Mouse (Mus musculus) retina, embryonic 14.5 days (tissue): ENCODE data around the gene 1700023F06Rik.

ENCODE experiments used
- DNase-seq: peaks from one replicate; pipeline ENCODE4 v3.0.0-alpha.2; 2015; ENCODE audit warnings: low spot score

The 1700023F06Rik gene

DNA sequence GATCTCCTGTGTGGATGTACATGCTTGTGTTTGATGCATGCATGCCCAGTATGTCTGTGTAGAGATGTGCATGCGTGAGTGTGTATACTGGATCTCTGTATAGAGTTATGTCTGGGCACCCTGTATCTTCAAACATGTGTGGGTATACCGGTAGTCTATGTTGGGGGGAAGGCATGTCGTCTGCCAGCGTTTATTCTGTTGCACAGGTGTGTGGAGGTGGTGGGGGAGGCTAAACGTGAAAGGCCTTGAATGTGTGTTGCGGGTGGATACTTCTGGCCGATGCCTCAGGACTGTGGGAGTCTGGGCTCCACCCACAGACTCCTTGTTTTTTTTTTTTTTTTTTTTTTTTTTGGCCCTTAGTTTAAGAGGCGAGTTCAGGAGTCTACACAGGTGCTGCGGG, 27.0 kb downstream of the 1700023F06Rik start:
- DNase-seq, result no peak

DNA sequence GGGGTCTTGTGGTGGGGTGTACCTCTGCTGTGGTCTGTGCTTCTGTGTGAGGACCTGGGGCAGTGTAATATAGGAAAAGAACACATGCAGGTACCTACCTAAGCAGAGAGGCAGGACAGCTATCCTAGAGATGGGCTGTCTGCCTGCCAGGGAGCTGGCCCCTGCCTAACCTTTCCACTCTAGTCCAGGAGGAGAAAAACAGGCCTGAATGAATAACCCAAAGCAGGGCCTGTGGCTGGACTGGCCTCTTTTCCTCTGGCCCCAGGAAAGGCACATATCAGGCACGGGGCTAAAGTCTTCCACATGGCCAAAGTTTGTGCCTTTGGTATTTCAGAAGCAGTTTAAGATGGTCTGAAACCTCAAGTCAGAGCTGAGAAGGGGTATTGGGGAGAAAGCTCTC, 27.9 kb downstream of the 1700023F06Rik start:
- DNase-seq, result no peak

DNA sequence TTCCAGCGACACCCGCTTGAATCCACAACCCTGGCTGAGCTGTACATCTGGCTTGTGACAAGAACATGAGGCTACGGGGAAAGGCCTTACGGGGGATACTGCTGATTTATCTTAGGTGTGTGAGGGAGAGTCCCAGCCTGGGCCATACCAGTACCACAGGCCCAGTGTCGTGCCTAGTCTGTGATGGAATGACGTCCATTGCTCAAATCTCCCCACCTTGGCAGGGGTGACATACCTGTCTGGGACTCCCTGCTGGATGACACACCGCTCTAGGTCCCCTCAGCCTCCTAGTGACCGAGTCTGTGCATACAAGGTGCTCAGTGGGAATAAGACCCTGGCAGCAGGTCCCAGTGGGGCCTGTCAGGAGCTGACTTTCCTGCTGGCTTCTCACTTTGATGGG, 29.6 kb downstream of the 1700023F06Rik start:
- DNase-seq, result no peak

DNA sequence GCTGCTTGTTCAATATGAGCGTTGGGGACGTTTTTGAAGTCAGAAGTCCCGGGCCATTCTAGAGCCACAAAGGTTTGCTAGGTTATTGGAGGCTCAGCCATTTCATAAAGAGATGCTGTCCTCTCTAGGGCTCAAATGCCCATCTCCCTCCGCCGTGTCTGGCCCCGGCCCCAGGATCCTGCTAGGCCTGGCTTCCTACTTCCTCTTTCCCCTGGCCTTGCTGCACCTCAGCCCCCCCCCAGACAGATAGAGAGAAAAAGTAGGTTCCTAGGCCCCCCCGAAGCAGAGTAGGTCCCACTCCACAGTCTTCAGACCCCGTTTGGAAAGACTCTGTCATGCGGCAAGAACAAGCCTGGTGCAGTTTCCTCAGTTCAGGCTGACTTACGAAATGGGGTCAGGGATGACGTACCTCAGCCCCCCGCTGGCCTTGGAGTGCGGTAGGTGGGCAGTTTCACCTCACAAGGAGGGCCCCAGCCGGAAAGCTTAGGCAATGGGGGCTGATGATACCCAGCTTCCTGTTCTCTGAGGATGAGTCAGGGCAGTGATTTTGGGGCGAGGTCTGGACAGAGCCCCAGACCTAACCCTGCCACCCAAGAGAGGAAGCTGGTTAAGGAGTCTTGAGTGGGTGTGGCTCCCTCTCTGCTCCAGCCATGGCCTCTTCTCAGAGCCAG, 30.4 kb downstream of the 1700023F06Rik start:
- no peak for DNase-seq

DNA sequence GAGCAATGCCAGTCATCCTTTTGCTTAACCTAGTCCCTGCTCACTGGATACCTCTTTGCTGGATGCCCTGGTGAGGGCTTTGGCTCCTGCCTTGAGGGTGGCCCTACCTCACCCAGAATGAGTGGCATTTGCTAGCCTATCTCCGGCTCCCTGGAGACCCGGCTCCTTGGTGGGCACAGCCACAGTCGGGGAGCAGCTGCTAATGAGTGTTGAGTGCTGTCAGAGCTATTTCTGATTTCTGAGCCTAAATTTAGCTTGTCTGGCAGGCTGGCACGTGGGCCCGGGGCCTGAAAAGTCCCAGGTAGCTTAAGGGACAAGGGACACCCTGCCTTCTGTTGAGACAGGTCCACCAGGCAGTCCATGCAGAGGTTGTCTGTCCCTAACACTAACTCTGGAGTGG, 31.1 kb downstream of the 1700023F06Rik start:
- no peak for DNase-seq

DNA sequence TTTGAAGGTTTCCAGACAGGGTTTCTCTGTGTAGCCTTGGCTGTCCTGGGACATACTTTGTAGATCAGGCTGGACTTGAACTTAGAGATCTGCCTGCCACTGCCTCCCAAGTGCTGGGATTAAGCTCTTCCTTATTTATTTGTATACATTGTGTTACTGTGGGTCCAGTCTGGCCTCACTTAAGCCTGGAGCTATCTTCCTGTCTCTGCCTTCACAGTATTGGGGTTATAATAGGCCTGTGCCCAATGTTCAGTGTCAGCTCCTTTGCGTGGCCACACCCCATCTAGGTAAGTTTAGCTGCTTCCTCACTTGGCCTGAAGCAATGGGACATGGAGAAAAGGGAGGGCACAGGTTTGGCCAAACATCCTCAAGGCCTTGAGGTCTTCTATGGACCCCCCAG, 31.8 kb downstream of the 1700023F06Rik start:
- DNase-seq, result no peak

DNA sequence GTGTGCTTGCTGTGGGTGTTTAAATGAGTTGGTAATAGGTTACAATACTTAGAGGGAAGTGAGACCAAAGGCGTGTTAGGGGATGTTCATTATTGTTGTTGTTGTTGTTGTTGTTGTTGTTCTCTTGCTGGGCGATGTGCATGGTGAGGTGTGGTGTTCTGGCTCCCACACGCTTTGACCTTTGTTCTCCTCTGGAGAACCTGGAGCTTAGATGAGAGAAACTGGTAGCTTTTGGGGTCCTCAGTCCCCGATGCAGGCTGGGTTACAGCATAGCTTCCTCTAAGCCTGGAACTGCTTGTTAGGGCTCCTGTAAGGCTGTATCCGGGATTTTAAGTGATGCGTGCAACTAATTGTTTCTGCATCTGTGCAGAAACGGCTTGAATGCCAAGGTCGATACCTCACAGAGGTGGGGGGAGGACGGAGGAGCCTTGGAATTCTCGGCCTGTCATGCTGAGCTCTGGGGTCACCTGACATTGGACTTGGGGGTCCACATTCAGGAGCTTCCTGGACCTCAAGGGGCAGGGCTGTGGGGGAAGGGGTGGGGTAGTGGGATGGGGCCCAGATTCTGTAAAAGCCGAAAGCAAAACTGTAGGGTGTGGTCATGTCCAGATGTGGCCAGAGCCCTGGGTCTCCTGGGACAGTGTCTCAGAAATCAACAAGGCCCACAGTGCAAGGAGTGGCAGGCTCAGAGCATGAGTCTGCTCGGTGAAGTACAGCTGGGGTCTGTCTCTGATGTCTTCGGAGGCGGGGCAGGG, 32.5 kb downstream of the 1700023F06Rik start:
- no peak for DNase-seq

DNA sequence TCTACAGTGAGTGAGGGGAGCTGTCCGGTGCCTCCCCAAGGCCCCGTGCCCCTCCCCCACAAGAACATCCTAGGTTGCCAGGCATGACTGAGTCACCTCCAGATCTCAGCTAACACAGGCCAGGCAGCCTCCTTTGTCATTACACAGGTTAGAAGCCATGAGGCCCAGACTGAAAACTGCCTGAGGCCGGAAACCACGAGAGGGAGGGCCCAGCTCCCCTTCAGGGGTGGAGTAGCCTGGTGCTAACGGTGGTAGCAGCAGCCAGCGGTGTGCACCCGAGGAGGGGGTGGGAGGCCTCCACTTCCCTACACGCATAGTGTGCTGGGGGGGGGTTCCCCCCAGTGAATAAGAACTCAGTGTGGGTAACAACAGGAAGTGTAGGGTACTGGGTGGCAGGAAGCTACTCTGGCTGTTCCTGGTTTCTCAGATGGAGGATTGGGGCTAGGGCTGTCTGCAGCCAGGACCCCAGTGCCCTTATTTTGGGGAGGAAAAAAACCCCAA, 33.4 kb downstream of the 1700023F06Rik start:
- DNase-seq, result no peak

DNA sequence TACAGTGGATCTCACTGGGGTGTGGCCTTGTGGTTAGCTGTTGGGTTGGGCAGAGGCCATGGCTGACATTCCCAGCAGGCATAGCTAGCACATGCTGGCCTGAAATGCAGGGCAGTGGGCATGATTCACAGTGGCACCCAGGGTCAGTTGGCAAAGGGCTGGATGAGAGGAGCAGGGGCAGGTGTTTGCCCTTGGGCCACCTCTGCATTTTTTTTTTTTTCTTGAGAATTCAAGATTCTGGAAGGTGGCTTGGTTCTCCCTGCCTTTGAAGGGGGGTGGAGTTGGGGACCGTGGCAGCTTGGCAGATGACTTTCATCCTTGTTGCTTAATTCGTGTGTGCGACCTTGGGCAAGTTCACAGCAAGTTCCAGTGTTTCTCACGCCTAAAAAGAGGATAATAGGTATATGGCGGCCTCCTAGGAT, 33.9 kb downstream of the 1700023F06Rik start:
- no peak for DNase-seq

DNA sequence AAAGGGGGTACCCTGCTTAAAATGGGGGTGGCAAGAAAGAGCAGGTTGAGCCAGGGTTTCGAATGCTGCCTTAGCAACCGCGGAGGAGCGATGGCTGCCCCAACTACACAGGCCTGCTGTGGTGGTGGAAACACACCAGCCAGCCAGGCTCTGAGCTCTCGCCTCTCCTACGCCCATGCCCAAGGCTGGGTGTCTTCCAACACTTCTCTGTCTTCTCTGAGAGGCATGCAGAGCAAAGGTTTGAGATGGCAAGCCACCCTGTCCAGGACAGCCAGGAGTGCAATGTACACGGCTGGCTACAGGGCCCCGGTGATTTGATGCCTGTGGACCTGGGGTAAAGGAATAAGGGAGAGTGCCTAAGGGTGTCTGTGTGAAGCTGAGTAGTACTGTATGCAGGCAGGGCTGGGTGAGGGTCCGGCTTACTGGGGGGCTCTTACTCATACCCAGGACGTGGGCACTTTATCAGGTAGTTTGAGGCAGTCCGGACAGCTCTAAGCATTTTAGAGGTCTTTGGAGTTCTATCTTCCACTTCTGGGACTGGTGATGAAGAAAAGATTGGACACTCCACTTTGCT, 34.5 kb downstream of the 1700023F06Rik start:
- no peak for DNase-seq

DNA sequence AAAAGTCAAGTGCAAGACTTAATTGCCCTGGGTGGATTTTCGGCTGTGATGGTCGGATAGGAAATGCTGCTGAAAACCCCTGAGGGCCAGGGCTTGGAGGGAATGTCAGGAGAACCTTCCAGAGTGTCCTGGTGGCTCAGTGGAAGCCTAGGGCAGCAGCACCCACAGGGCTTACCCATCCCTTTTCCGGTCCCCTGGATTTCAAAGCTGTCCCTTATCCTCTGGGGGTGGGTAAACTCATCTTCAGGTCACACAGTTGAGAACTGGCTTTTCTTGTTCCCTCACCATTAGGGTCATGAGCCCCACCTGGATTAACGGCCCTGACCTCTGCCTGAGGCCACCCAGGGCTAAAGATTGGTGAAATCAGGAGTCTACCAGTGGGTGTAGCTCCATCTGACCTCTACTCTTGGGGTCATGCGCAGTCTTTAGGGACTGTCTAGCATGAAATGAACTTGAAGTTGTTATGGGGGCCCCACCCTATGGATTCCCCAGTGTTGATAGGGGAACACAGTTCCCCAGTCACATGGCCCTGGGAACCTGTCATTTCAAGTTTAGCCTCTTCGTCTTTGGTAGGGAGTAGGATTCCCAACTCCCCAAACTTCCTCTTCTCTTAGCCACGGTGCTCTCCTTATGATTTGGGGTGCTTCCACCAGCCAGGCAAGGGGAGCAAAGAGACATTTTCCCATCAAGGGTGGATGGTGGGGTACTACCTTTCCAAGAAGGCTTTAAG, 35.2 kb downstream of the 1700023F06Rik start:
- no peak for DNase-seq

DNA sequence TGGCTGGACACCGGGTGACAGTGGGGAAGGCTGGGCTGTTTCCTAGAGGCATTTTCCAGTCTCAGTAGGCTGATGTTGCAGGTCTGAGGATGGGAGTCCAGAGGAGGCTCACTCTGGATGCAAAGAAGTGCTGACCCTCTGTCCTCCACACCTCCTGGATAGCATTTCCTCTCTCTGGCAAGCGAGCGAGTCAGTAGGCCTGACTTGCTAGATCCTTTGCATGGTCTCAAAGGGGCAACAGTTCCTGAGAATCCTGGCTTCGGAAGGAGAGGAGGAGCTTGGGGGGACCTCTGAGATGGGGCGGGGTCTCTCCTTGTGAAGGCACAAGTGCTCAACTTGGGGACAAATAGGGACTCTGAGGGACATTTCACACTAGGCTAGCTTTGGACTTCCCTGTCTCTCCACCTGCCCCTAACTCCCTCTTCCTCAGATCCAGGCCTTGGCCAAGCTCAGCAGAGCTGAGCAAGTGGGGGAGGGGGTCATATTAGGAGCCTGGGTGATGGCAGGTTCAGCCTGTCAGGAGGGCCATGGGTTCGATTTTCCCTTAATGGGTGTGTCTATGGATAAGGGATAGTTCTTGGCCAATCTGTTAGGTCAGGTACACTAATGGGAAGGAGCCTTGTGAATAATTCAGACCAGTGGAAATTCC, 35.8 kb downstream of the 1700023F06Rik start:
- DNase-seq, result no peak

DNA sequence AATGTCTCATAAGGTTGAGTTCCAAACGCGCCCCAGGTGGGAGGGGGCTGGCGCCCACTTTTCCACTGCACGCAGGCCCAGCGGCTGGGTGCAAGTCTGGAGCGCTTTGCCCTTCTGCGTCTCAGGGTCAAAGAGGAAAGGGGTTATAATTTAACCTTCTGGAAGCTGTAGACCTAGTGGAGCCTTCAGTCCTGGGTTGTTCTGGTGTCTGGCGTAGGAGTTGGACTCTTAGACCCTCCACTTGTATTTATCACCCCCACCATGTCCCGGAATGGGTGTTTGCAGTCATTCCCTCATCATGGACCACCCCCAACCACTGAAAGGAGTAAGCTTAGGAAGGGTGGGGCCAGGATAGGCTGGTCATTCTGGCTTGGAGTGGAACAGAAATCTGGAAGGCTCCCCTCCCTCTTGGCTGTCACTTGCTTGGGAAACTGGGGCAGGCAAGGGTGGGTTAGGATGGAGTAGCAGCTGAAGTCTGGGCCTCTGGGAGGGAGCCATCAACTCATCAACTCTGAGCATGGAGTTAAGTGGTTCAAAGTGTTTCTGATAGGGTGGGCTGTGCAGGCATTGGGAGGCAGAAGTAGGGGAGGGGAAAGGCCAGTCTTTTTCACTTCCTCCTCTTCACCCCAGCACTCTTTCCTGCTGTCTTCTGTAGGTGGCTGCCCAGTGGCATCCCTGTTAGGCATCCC, 36.5 kb downstream of the 1700023F06Rik start:
- no peak for DNase-seq

DNA sequence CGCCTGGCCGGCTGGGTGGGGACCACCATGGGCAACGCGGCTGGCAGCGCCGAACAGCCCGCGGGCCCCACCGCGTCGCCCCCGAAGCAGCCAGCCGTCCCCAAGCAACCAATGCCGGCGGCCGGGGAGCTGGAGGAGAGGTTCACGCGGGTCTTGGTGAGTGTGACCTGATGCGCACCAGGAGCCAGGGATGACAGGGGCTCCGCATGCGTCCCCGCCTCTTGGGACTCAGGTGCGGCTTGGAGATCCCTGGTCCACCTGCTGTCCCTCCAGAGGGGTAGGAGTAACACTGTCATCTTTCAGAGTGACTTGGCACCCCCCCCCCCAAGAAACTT, 37.1 kb downstream of the 1700023F06Rik start:
- DNase-seq, result no peak

DNA sequence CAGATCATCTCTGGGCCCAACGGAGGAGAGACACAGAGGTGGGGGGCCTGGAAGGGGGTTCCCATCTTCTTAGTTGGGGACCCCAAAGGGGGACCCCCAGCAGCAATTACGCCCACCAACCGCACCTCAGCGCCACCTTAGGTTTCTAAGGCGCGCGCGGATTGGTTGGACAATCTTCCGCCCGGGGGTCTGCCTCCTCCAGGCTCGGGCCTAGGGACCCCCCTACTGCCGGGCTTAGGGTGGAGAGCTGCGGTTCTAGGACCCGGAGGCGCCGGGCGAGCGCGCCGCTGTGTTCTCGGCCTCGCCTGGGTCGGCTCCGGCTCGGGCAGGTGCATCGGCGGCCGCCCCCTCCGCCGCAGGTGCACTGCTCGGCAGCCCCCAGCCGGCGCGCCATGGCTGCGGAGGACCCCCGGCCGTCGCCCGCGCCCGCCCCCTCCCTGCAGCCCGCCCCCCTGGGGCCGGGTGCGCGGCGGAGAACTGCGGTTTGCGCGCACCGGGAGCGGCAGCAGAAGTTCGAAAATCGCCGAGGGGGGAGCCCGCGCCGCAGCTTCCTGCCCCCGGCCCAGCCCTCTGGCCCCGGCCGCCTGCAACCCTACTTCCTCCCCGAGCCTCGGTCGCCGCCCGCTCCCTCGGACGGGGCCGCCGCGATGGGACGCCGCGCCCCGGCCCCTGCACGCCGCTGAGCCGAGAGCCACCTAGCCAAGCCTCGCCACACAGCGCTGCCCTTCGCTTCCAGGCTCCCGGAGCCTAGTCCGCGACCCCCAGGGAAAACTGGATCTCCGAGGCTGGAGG, 37.7 kb downstream of the 1700023F06Rik start, which contains the start of gene Fmnl1:
Fmnl1 (plus strand) TSS at position 614 of the 792 bp plus-strand sequence.
- peak; percentile 53 for DNase-seq

DNA sequence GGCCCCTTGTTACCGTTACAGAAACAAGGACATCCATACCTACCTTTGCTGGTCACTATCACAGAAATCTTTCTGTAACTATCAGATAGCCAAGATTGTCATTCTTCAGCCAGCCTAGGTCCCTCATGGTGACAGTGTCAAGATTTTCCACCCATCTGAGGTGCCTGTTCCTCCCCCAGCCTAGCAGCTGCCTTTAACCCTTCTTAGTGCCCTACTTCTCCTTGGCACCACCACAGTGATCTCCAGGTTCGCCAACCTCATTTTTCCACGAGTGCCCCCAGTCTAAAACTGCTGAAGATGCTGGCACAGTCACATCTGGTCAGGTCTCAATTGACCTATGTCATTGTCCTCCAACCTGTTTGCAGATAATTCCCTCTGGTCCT, 38.3 kb downstream of the 1700023F06Rik start:
- DNase-seq, result no peak

DNA sequence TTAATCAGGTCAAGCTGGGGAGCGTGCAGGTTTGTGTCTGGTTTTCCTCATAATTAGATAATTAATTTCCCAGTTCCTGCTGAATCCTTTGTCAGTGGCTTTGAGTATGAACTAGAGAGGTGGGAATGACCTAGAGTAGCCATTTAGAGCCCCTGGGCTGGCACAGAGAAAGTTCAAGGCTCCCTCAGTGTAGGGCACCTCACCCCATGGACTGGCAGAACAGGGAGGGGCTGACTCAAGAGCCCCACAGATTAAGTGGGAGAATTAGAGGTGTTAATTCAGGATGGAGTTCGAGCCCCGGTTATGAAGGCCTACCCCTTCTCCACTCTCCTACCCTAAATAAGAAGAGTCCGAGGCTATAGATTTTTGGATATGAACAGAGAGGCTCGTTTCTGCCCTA, 38.7 kb downstream of the 1700023F06Rik start:
- DNase-seq, result no peak

DNA sequence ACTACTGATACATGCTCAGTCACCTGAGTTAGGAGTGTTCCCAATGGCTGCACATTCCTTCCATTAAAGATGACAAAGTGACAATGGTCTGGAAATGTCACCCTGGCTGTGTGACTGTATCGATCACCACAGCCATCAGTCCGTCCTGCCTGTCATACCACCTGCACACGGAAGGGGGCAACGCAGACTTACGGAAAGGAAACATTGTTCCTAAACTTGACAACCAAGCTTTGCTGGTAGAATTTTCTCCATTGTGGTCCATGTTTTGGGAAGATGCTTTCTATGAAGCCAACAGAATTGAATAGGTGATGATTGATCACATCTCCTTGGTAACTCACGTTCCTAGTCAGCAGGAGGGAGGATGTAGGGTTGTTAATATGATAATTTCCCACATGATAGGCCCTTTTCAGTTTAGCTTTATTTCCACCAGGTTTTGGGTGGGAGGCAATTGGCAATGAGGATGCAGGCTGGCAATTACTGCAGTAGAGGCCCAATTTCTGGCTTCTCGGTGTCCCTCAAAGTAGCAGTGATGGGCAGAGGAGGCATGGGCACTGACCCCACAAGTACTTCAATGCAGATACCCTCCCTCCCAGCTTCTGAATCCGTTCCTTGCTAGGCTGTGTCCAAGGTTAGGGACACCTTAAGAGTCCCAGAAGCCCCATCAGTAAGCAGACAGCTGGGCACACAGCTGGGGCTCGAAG, 39.5 kb downstream of the 1700023F06Rik start:
- DNase-seq, result peak; percentile 81

DNA sequence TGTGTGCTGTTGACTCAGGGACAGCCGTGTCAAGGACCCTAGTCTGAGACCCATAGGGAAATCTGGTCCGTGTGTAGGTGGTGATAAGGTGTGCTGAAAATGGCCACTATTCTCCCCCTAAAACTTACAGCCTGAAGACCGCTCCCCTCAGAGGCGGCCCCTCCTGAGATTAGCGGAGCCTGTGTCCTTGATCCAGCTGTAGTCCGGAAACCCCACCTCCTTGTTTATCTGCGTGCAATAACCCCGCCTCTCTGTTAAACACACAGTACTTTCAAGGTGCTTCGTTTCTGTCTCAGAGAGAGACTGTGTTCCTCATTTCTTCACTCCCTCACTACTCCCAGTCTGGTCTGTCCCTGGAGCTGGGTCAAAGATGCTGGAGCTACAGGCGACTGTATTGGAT, 44.0 kb downstream of the 1700023F06Rik start:
- DNase-seq, result no peak

DNA sequence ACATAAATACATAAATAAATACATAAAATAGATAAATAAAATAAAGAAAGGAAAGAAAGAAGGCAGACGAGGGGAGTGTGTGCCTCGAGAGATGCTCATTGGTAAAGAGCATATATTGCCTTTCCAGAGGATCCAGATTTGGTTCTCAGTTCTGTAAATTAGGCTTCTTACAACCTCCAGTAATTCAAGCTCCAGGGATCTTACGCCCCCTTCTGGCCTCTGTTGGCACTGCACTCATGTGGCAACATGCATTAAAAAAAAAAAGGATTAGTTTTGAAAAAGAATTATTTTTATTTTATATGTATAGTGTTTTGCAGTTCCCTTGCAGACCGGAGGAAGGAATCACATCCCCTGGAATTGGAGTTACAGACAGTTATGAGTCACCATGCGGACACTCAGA, 46.2 kb downstream of the 1700023F06Rik start:
- DNase-seq, result no peak
